Comparison of ENCODE assay signal across 10 mouse cellular contexts in the genomic region with DNA sequence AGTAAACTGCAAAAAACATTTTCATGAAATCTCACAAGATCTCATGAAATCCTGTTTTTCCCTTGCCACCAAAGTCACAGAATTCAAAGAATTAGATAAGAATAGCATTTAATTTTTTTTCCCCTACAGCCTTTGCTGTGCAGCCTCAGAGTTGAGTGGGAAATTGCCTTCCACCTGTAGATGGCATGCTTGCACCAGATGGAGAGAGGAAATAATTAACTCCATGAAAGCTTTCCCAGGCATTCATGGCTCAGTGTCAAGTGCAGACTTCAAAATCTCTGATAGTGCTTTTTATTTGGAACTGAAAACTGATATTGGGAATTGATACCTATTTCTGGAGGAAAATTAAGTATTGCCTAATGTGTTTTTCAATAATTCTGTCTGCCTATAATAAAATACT.
DNase-seq lines count a peak whose midpoint lies in the region; ATAC-seq and TF ChIP-seq lines count a peak whose summit lies in the region.
"Had no signal": no experiment of that assay in that cellular context is flagged by ENCODE, and none has a peak within 500 bp of the region (broad histone marks: within the 10 kb centered on the region; RNA-seq: fewer than 3 reads in every experiment).

No protein-coding gene starts in this region.

- H3K9ac ChIP-seq in midbrain, embryonic 12.5 days (replicated peaks), result no peak overlapping the region
- no peak overlapping the region for H3K9ac ChIP-seq in midbrain, embryonic 16.5 days (ENCODE audit: low read depth, low read length)
- H3K9ac ChIP-seq: heart, embryonic 15.5 days; liver, embryonic 15.5 days had no signal

- no peak for TF ChIP-seq POLR2A in lung, adult 2 months (IDR thresholded peaks at IDR 0.05; ENCODE audit: borderline replicate concordance, extremely low read depth, low read depth, low read length)

- no peaks in the 10 kb centered on the region for H3K27me3 ChIP-seq in midbrain, embryonic 12.5 days
- no peaks in the 10 kb centered on the region for H3K27me3 ChIP-seq in midbrain, embryonic 16.5 days (ENCODE audit: control insufficient read depth, insufficient read depth, low read depth, low read length)
- H3K27me3 ChIP-seq: heart, embryonic 15.5 days; liver, embryonic 15.5 days had no signal

- no peak for TF ChIP-seq CTCF in lung, adult 2 months (IDR thresholded peaks at IDR 0.05; ENCODE audit: insufficient read depth, low read length)

- H3K4me2 ChIP-seq in midbrain, embryonic 12.5 days (replicated peaks), result no peak overlapping the region
- no peak overlapping the region for H3K4me2 ChIP-seq in midbrain, embryonic 16.5 days (ENCODE audit: low read length)
- H3K4me2 ChIP-seq: heart, embryonic 15.5 days; liver, embryonic 15.5 days had no signal

- no peak overlapping the region for H3K27ac ChIP-seq in midbrain, embryonic 12.5 days (replicated peaks)
- no peak overlapping the region for H3K27ac ChIP-seq in midbrain, embryonic 16.5 days (ENCODE audit: low read length)
- H3K27ac ChIP-seq: heart, embryonic 15.5 days; liver, embryonic 15.5 days had no signal

- H3K4me1 ChIP-seq in midbrain, embryonic 12.5 days, result no peaks in the 10 kb centered on the region
- no peaks in the 10 kb centered on the region for H3K4me1 ChIP-seq in midbrain, embryonic 16.5 days (ENCODE audit: control insufficient read depth, insufficient read depth, low read length)
- H3K4me1 ChIP-seq in lung, adult 2 months (ENCODE audit: control insufficient read depth, insufficient read depth, low read length), result no peaks in the 10 kb centered on the region
- H3K4me1 ChIP-seq: heart, embryonic 15.5 days; liver, embryonic 15.5 days had no signal

- no peak for DNase-seq in frontal cortex, postnatal 25 days (ENCODE audit: low spot score in 2 of 2)
- DNase-seq in kidney, adult 9 months, result peak; percentile 50
- peak; percentile 39 for DNase-seq in right cerebral cortex, postnatal 14 days
- DNase-seq in thymus, postnatal 10 days (ENCODE audit: low spot score in 2 of 2), result no peak
- no peak for DNase-seq in lung, adult 2 months

- no peaks in the 10 kb centered on the region for H3K36me3 ChIP-seq in midbrain, embryonic 12.5 days
- no peaks in the 10 kb centered on the region for H3K36me3 ChIP-seq in midbrain, embryonic 16.5 days (ENCODE audit: control insufficient read depth, insufficient read depth, low read length)
- H3K36me3 ChIP-seq: heart, embryonic 15.5 days; liver, embryonic 15.5 days had no signal

- ATAC-seq in frontal cortex, adult (ENCODE audit: low TSS enrichment), result peak; percentile 91
- ATAC-seq in midbrain, embryonic 12.5 days (ENCODE audit: low FRiP score, low read depth), result peak; percentile 73
- ATAC-seq in midbrain, embryonic 16.5 days, result no peak

- H3K9me3 ChIP-seq in midbrain, embryonic 12.5 days, result no peaks in the 10 kb centered on the region
- no peaks in the 10 kb centered on the region for H3K9me3 ChIP-seq in midbrain, embryonic 16.5 days (replicated peaks; ENCODE audit: control insufficient read depth, low read length, poor library complexity, severe bottlenecking)
- H3K9me3 ChIP-seq: heart, embryonic 15.5 days; liver, embryonic 15.5 days had no signal

- no peak overlapping the region for H3K4me3 ChIP-seq in midbrain, embryonic 12.5 days
- H3K4me3 ChIP-seq in midbrain, embryonic 16.5 days (ENCODE audit: low read depth, low read length), result no peak overlapping the region
- H3K4me3 ChIP-seq in lung, adult 2 months (replicated peaks; ENCODE audit: extremely low read depth, low read depth, low read length), result no peak overlapping the region
- H3K4me3 ChIP-seq: heart, embryonic 15.5 days; liver, embryonic 15.5 days had no signal

Comparison
In these comparisons a context has a peak if more than half of its experiments do, and no peak if none do; other contexts are left out.
1. DNase-seq: peak in kidney, adult 9 months (single experiment) and right cerebral cortex, postnatal 14 days (single experiment); none in frontal cortex, postnatal 25 days (0 of 2), thymus, postnatal 10 days (0 of 2) and lung, adult 2 months (single experiment).